Mouse (Mus musculus) MEL (cell line): Measurements from ENCODE around the gene Tyro3. TPM values are rescaled to one million over a fixed set of nuclear protein-coding genes. Genes with fewer than 3 reads are reported as not detected.

ENCODE experiments used
- DNase-seq: peaks from one replicate; pipeline ENCODE4 v3.0.0; 2011; ENCODE audit warnings: low read depth, low spot score
- H3K27ac ChIP-seq: 2 replicates; pipeline ENCODE4 v1.5.1; 2012; ENCODE audit warnings: low read depth, mild to moderate bottlenecking, control low read depth, low read length, moderate library complexity; ENCODE audit not compliant: control insufficient read depth
- H3K27me3 ChIP-seq, 2 experiments: fragments of 150-350 bp in 1 of 2; sonication (generic) in 1 of 2; 2 replicates each; pipeline ENCODE4 v1.6.1; 2012; ENCODE audit warnings: low read length in 2 of 2, mild to moderate bottlenecking in 2 of 2, improper control_type of control experiment in 1 of 2, moderate library complexity in 1 of 2; ENCODE audit not compliant: insufficient read depth in 2 of 2, control insufficient read depth in 1 of 2
- H3K36me3 ChIP-seq, 2 experiments: 2 replicates each; pipeline ENCODE4 v1.6.1; 2012 to 2014; ENCODE audit warnings: low read length in 2 of 2, improper control_type of control experiment in 1 of 2, inconsistent platforms in 1 of 2, mild to moderate bottlenecking in 1 of 2; ENCODE audit not compliant: insufficient read depth in 2 of 2, control insufficient read depth in 1 of 2
- H3K4me1 ChIP-seq, 2 experiments: fragments of 150-350 bp in 1 of 2; sonication (generic) in 1 of 2; 2 replicates each; pipeline ENCODE4 v1.6.1; 2012; ENCODE audit warnings: low read length in 2 of 2, improper control_type of control experiment in 1 of 2, mild to moderate bottlenecking in 1 of 2; ENCODE audit not compliant: insufficient read depth in 2 of 2, control insufficient read depth in 1 of 2
- H3K4me3 ChIP-seq, 2 experiments: fragments of 150-350 bp in 1 of 2; sonication (generic) in 1 of 2; 2 replicates each; pipeline ENCODE4 v1.5.1; 2012; ENCODE audit warnings: low read depth in 2 of 2, low read length in 2 of 2, mild to moderate bottlenecking in 2 of 2, moderate library complexity in 2 of 2, control low read depth in 1 of 2, improper control_type of control experiment in 1 of 2; ENCODE audit not compliant: control insufficient read depth in 1 of 2, insufficient read depth in 1 of 2
- H3K79me2 ChIP-seq: 2 replicates; pipeline ENCODE4 v1.6.1; 2012; ENCODE audit warnings: mild to moderate bottlenecking, low read length, moderate library complexity; ENCODE audit not compliant: control insufficient read depth, poor library complexity, insufficient read depth
- H3K9ac ChIP-seq: 2 replicates; pipeline ENCODE4 v1.6.1; 2012; ENCODE audit warnings: low read depth, mild to moderate bottlenecking, control low read depth, low read length, moderate library complexity; ENCODE audit not compliant: control insufficient read depth, poor library complexity, severe bottlenecking
- H3K9me3 ChIP-seq: fragments of 150-350 bp; sonication (generic); replicated peaks from 2 replicates; pipeline ENCODE4 v1.6.1; 2012; ENCODE audit warnings: mild to moderate bottlenecking, low read length, improper control_type of control experiment, moderate library complexity; ENCODE audit not compliant: insufficient read depth
- BHLHE40 ChIP-seq: IDR thresholded peaks from 2 replicates; pipeline ENCODE4 v1.6.1; 2012; ENCODE audit warnings: low read depth, mild to moderate bottlenecking, inconsistent platforms, low read length, improper control_type of control experiment, borderline replicate concordance
- E2F4 ChIP-seq: IDR thresholded peaks from 2 replicates; pipeline ENCODE4 v1.6.1; 2011; ENCODE audit warnings: low read depth, low read length, improper control_type of control experiment, borderline replicate concordance
- ETS1 ChIP-seq: IDR thresholded peaks from 2 replicates; pipeline ENCODE4 v1.6.1; 2012; ENCODE audit warnings: low read depth, mild to moderate bottlenecking, inconsistent platforms, low read length, improper control_type of control experiment, moderate library complexity
- GABPA ChIP-seq: IDR thresholded peaks from 2 replicates; pipeline ENCODE4 v1.6.1; 2012; ENCODE audit warnings: low read depth, mild to moderate bottlenecking, inconsistent platforms, low read length, improper control_type of control experiment, moderate library complexity
- JUND ChIP-seq: IDR thresholded peaks from 2 replicates; pipeline ENCODE4 v1.6.1; 2011; ENCODE audit warnings: low read depth, mild to moderate bottlenecking, improper control_type of control experiment, low read length
- MAFK ChIP-seq: IDR thresholded peaks from 2 replicates; pipeline ENCODE4 v1.6.1; 2011; ENCODE audit warnings: low read depth, mild to moderate bottlenecking, low read length, improper control_type of control experiment, borderline replicate concordance
- MYB ChIP-seq: IDR thresholded peaks from 2 replicates; pipeline ENCODE4 v1.6.1; 2011; ENCODE audit warnings: mild to moderate bottlenecking, low read depth, low read length, improper control_type of control experiment
- NELFE ChIP-seq: IDR thresholded peaks from 2 replicates; pipeline ENCODE4 v1.6.1; 2011; ENCODE audit warnings: low read depth, low read length, improper control_type of control experiment
- NRF1 ChIP-seq: IDR thresholded peaks from 2 replicates; pipeline ENCODE4 v1.6.1; 2014; ENCODE audit warnings: low read depth, mild to moderate bottlenecking, inconsistent platforms, low read length, improper control_type of control experiment, moderate library complexity; ENCODE audit not compliant: poor library complexity, insufficient read depth, severe bottlenecking
- SMC3 ChIP-seq: IDR thresholded peaks from 2 replicates; pipeline ENCODE4 v1.6.1; 2011; ENCODE audit warnings: low read depth, low read length, improper control_type of control experiment
- TCF12 ChIP-seq: IDR thresholded peaks from 2 replicates; pipeline ENCODE4 v1.6.1; 2014; ENCODE audit warnings: low read depth, mild to moderate bottlenecking, inconsistent platforms, low read length, improper control_type of control experiment, moderate library complexity
- USF2 ChIP-seq, 2 experiments: IDR thresholded peaks; 2 replicates each; pipeline ENCODE4 v1.6.1; 2011 to 2012; ENCODE audit warnings: improper control_type of control experiment in 2 of 2, low read length in 2 of 2, borderline replicate concordance in 1 of 2, inconsistent platforms in 1 of 2, low read depth in 1 of 2, mild to moderate bottlenecking in 1 of 2; ENCODE audit not compliant: insufficient read depth in 1 of 2
- ZC3H11A ChIP-seq: IDR thresholded peaks from 2 replicates; pipeline ENCODE4 v1.6.1; 2012; ENCODE audit warnings: low read depth, mild to moderate bottlenecking, inconsistent platforms, low read length, improper control_type of control experiment
- ZMIZ1 ChIP-seq: IDR thresholded peaks from 2 replicates; pipeline ENCODE4 v1.6.1; 2012; ENCODE audit warnings: low read depth, mild to moderate bottlenecking, inconsistent platforms, low read length, improper control_type of control experiment, moderate library complexity
- polyA plus RNA-seq, 2 experiments: library from polyadenylated mRNA; stranded (reverse) in 1 of 2; unstranded in 1 of 2; fragments of >175 nt in 1 of 2; fragments of >200 nt in 1 of 2; gene quantifications; 2 replicates each; pipeline versions ENCODE4 v1.2.1 to v1.2.4; 2012; ENCODE audit warnings: low replicate concordance in 2 of 2, low read depth in 1 of 2; ENCODE audit not compliant: insufficient read length in 2 of 2, insufficient read depth in 1 of 2, missing spikeins in 1 of 2
- total RNA-seq: library from RNA; depleted of rRNA; stranded (reverse); fragments of 300-350 nt; gene quantifications from 2 replicates; pipeline ENCODE4 v1.2.3, GENCODE M21; 2012

Tyro3 gene
- total and polyA plus RNA-seq, 3 experiments = 11.2 to 15.2 TPM; not detected in 1

GRCm38 (mm10) chr2:119818668-119819272, 21.2 kb downstream of the Tyro3 start (continued):
- no peak for TF ChIP-seq MYB
- peak; percentile 73 for TF ChIP-seq BHLHE40

- Histone ChIP-seq H3K27me3 (no peaks in the 10 kb centered on the region), H3K9me3 (no peaks in the 10 kb centered on the region), H3K36me3 (peaks cover 0 to 6% of the 10 kb centered on the region in 2 experiments; a peak in 2 of 4 replicates), H3K79me2 (no peaks in the 10 kb centered on the region), H3K4me3 (no peak overlapping the region), H3K4me1 (peaks cover 6 to 7% of the 10 kb centered on the region in 2 experiments), H3K27ac (no peak overlapping the region), H3K9ac (no peak overlapping the region)
- TF ChIP-seq GABPA = no peak
- TF ChIP-seq MAFK = no peak
- TF ChIP-seq NRF1 = no peak
- TF ChIP-seq USF2 (IDR thresholded peaks at IDR 0.05; ENCODE audit: borderline replicate concordance in 1 of 2, insufficient read depth in 1 of 2, low read depth in 1 of 2, low read length in 2 of 2) = no peak
- no peak for TF ChIP-seq NELFE
- TF ChIP-seq JUND = no peak
- DNase-seq = no peak
Observed at GRCm38 (mm10) chr2:119821136-119821535, 23.6 kb downstream of the Tyro3 start.

GRCm38 (mm10) chr2:119830579-119830978, 33.0 kb downstream of the Tyro3 start:
- H3K27ac ChIP-seq = no peak overlapping the region
- H3K4me3 ChIP-seq = no peak overlapping the region
- no peak for TF ChIP-seq SMC3
- TF ChIP-seq ZMIZ1 = no peak
- TF ChIP-seq ETS1 = no peak
- no peak for TF ChIP-seq E2F4
- no peak for TF ChIP-seq ZC3H11A
- no peak for TF ChIP-seq TCF12
- TF ChIP-seq, all 39 proteins: peak for 0
- H3K9me3 ChIP-seq = no peaks in the 10 kb centered on the region
- no peak overlapping the region for H3K9ac ChIP-seq
- no peaks in the 10 kb centered on the region for H3K36me3 ChIP-seq
- no peaks in the 10 kb centered on the region for H3K79me2 ChIP-seq
- H3K4me1 ChIP-seq = no peaks in the 10 kb centered on the region
- no peaks in the 10 kb centered on the region; a peak in 1 of 4 replicates for H3K27me3 ChIP-seq
- DNase-seq = no peak
